Mouse (Mus musculus): ENCODE data around the gene Mmp1b.

DNA sequence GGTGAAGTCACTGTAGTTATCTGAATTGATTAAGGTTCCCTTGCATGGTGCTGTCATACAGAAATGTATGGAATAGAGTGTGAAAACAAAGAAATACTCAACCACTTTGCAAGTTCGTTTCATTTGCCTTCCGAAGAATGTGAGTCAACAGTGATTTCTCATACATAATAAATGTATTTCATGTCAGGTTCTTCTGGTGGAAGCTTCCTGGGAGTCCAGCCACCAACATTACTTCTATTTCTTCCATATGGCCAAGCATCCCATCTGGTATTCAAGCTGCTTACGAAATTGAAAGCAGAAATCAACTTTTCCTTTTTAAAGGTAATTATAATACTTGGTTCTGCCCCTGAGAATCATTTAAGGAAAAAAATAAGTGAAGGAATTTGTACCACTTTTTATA, 33.3 kb downstream of the Mmp1b start:
- TF ChIP-seq POLR2A (IDR thresholded peaks at IDR 0.05; ENCODE audit: borderline replicate concordance, insufficient read depth, low read length), result no peak
- no peak for TF ChIP-seq CTCF (IDR thresholded peaks at IDR 0.05; ENCODE audit: borderline replicate concordance, insufficient read depth, low read depth, low read length)

Measured in cerebellum, adult 2 months (tissue).